8 mouse cellular contexts compared by ENCODE assay signal in the genomic region with DNA sequence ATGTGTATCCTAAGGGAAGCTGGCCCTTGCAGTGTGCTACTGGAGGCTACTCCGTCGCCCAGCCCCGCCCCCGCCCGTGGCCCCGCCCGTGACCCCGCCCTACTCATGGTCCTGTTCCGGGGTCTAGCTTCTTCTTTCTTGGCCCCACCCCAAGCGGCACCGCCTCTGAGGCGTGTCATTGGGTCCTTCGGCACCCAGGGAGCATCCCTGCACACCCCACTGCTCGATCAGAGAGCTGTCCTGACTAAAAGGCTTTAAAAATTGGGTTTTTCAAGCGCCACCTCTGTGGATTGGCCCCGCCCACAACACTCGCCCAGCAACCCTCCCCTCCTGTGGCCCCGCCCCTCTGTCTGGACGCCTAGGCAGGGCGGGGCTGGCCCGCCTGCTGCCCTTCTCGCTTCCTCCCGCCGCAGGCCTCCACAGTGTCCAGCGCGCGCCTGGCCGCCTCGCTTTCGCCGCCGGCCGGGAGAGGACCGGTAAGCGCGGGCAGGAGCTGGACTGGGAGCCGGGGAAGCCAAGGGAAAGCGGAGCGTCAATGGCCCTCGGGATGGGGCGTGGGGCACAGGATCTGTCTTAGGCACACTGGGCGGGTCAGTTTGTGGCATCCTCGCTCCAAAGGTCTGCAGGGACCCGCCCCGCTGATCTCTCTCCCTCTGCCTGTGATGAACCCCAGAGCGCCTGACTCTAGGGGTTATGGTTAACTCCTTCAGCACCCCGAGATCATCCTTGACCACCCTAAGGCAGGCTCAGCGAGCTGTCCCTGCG. TPM values are rescaled to one million over a fixed set of nuclear protein-coding genes. Genes with fewer than 3 reads are reported as not detected.
A peak's percentile ranks its signal among the peaks of the same experiment; 100 is the strongest.
DNase-seq lines count a peak whose midpoint lies in the region; ATAC-seq and TF ChIP-seq lines count a peak whose summit lies in the region.

Slc41a3 (plus strand) TSS at position 193 of the 765 bp plus-strand sequence.

- no peaks in the 10 kb centered on the region for H3K36me3 ChIP-seq in hindbrain, embryonic 16.5 days (ENCODE audit: control insufficient read depth, insufficient read depth, low read length)

- H3K9me3 ChIP-seq in hindbrain, embryonic 16.5 days (ENCODE audit: control insufficient read depth, low read length): no peaks in the 10 kb centered on the region

- ATAC-seq in hindbrain, embryonic 16.5 days: peak; percentile 93
- peak; percentile 84 for ATAC-seq in megakaryocyte, adult 5-6 weeks (ENCODE audit: poor library complexity, severe bottlenecking)

- H3K27me3 ChIP-seq in hindbrain, embryonic 16.5 days (replicated peaks; ENCODE audit: control insufficient read depth, insufficient read depth, low read length): no peaks in the 10 kb centered on the region; the same call in 1 of the 2 replicates

- H3K4me3 ChIP-seq in hindbrain, embryonic 16.5 days (ENCODE audit: low read length): peak within 1 kb of the TSS; percentile 65
- peak within 1 kb of the TSS; percentile 64 for H3K4me3 ChIP-seq in left cerebral cortex, adult 2 months

- H3K4me2 ChIP-seq in hindbrain, embryonic 16.5 days (ENCODE audit: low read length): peak within 1 kb of the TSS; percentile 90

- TF ChIP-seq CTCF in left cerebral cortex, adult 2 months (IDR thresholded peaks at IDR 0.05): no peak

- intact Hi-C loops in left cerebral cortex, adult 2 months (cut with DNase I): loop anchor here (5.0 kb wide), 1 partner anchor 538 kb away; no protein-coding TSS in a partner anchor

- 1% methylated on average over 49 of the region's 49 CpGs for WGBS in hindbrain, embryonic 16.5 days

- H3K27ac ChIP-seq in hindbrain, embryonic 16.5 days (ENCODE audit: low read depth, low read length): peak within 1 kb of the TSS; percentile 16; the same call in 1 of the 2 replicates
- H3K27ac ChIP-seq in left cerebral cortex, adult 2 months: peak within 1 kb of the TSS; percentile 78

- peaks cover 3% of the 10 kb centered on the region; the same call in 1 of the 2 replicates for H3K4me1 ChIP-seq in hindbrain, embryonic 16.5 days (ENCODE audit: control insufficient read depth, insufficient read depth, low read depth, low read length)

- peak; percentile 69 for DNase-seq in T-cell, adult 2 months (ENCODE audit: low spot score)
- peak; percentile 86 to 90 for DNase-seq in cerebellum, postnatal 36 days
- DNase-seq in gastrocnemius, adult 18-20 months (ENCODE audit: low spot score): peak; percentile 95
- peak; percentile 79 to 85 for DNase-seq in left cerebral cortex, adult 2 months (ENCODE audit: extremely low spot score in 1 of 2, low spot score in 2 of 2)
- DNase-seq in right cerebral cortex, adult 2 months (ENCODE audit: low spot score in 2 of 2): peak; percentile 75 to 88
- peak; percentile 93 for DNase-seq in urinary bladder, postnatal 14 days (ENCODE audit: low spot score)

- peak within 1 kb of the TSS; percentile 84 for H3K9ac ChIP-seq in hindbrain, embryonic 16.5 days (ENCODE audit: low read depth, low read length)

RNA-seq across cellular contexts. Expression of gene Slc41a3, which starts in this region (rescaled TPM):
- 10 to 100 TPM; 83.4 to 93.7 TPM for total RNA-seq in gastrocnemius, adult 18-20 months (2021)
- 9.8 and 12.7 TPM in 2 replicates for polyA plus RNA-seq in hindbrain, embryonic 16.5 days (2015; fragmentation: Nextera tagmentation; extraction: Ambion mirVana)
- total RNA-seq in left cerebral cortex, adult 2 months (2021): 1 to 10 TPM; 3.8 to 4.5 TPM
- total RNA-seq in megakaryocyte, adult 5-6 weeks (2015): 11.5 and 11.6 TPM in 2 replicates
- total RNA-seq in megakaryocyte, adult 5-6 weeks (2017): 5.8 and 7.1 TPM in 2 replicates

Comparison
In these comparisons a context has a peak if more than half of its experiments do, and no peak if none do; other contexts are left out.
1. Peak in every context shown above with its lines: DNase-seq, ATAC-seq, H3K4me3 ChIP-seq and H3K27ac ChIP-seq.
2. RNA of gene Slc41a3 (total RNA-seq): 83.4 to 93.7 TPM in gastrocnemius, adult 18-20 months; 5.8 to 11.6 TPM in megakaryocyte, adult 5-6 weeks and 3.8 to 4.5 TPM in left cerebral cortex, adult 2 months; every median in the first group is over 4 times any median in the second.